Mouse (Mus musculus) cerebellum, adult 9-10 months (tissue): ENCODE data around the gene Otulin.

ENCODE experiments used
- DNase-seq: peaks from one replicate; pipeline ENCODE4 v3.0.0; 2022

Gene Otulin

GRCm38 (mm10) chr15:27498078-27498477, 132.4 kb downstream of the Otulin start:
- DNase-seq = no peak

DNA sequence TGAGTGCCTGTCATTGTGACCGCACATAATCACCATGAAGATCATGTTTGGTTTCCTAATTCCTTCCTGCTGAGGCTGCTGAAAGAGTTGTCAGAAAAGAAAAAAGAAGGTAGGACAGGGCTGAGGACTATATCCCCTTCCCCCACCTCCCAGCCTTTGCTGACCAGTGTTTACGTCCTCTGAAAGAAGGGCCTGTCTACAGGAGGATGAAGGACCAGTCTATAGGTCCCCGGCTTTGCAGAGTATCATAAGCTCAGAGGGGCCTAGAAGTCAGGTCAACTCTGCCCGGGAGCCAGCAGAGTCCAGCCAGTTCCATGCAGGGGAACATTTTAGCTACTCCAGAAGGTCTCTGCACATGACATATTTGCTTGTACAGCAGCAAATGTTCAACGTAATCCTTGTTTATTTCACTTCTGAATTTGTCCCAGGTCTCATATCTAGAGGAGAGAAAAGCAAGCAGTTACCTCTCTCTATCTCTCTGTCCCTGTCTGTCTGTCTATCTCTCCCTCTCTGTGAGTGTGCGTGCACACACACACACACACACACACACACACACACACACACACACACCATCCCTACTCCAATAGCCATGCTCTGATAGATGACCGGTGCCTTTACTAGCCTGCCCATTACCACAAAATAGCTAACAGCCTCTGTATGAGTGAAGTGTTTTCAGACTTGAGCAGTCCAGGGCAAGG, 133.0 kb downstream of the Otulin start:
- no peak for DNase-seq

DNA sequence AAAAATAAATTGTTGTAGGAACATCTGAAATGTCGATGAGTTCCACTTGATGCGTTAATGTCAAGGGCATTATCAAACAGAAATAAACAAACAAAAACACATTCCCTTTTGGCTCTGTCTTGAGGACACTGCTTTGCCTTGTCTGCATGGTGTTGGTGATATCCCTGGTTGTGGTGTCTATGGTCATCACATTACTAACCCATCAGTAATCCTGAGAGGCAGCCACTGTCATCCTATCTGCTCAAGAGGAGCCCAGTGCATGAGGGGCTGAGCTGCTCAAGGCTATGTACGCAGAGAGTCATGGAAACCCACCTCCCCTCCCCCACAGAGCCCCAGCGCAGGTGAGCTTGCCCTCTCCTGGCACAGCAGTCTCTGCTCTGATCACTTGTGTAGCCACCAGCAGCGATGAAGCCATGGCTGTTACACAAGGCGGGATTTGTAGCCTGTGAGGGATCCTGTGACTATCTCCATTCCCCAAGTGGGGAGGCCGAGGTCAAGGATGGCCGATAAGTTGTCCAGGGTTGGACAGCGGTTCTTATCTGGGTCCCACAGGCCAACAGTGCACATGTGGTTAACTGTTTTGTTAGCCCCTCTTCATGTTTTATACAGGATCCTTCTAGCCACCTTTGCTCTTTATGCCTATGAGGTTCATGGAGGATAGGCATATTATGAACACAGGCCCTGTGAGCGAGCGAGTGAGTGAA, 133.7 kb downstream of the Otulin start:
- no peak for DNase-seq

DNA sequence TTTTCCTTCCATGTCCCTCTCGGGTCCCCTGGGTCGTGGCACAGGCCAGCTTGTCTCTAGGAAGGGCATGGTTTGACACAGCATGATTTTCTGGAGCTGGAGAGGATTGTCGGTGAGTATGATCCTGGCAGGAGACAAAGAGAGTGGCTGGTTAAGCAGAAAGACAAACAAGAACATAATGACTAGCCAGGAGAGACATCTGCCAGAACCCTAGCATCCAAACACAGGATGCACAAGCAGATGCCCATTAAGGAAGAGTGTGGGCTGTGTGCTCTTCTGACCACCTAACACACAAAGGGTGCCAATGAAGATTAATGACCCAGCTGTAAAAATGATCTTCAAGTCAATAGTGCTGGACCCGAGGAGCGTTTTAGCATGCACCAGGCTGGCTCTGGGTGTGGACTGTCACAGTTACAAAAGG, 134.5 kb downstream of the Otulin start:
- peak; percentile 68 for DNase-seq

- DNase-seq = no peak
Measured at GRCm38 (mm10) chr15:27493516-27493915, 137.0 kb downstream of the Otulin start.

DNA sequence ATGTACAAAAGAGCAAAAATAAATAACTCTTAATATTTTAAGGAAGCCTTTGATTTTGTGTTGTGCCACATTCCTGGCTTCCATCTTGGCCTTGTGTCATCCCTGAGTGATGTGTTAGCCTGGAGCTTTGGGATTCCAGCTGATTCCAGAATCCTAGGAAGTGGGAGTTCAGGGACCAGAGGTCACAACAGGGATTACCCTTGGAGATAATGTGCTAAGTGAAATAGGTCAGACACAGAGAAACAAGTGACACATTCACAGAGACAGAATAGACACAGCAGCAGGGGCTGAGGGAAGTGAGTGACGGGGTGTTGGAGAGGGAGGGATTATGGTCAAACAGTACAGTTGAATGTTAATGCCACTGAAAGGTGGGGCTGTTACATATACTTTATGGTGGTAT, 137.8 kb downstream of the Otulin start:
- no peak for DNase-seq
